Mouse (Mus musculus) megakaryocyte, embryonic 14.5 days (primary cell): ENCODE data around the gene Nr6a1.

ENCODE experiments used
- FLI1 ChIP-seq: IDR thresholded peaks from 2 replicates; pipeline ENCODE4 v1.6.1; 2012; ENCODE audit warnings: low read length, inconsistent platforms, mixed read lengths
- GATA1 ChIP-seq: IDR thresholded peaks from 3 replicates; pipeline ENCODE4 v1.6.1; 2012; ENCODE audit warnings: mixed read lengths, low read length, inconsistent platforms, borderline replicate concordance

DNA sequence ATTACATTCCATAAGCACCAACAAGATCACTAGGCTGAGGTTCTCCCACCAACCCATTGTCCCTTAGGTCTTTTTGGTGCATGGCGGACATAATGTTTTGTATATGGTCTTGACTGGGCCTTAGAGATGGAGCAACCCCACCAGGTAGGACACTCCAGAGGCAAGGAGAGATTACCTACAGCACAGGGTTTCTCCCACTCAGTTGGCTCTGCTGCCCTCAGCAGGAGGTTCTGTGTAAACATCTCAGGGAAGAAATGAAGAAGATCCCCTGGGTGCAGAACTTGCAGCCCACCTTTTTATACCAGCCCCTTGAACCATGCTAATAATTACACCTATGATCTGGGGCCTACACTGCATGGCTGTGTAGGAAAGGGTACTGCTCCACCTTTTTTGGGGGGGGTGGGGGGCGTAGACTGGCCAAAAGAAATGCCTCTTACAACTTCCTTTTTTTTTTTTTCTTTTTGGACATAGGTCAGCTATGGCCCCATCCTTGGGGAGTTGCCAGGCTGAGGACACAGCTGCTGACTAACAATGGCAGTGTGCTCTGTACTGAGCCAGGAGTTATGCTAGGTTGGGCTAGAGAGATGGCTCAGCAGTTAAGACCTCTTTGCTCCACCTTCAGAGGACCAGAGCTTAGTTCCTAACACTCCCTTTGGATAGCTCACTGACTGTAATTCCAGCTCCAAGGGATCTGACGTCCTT is 17.1 kb upstream of the Nr6a1 start:
- TF ChIP-seq GATA1 (no peak), FLI1 (no peak)
